Mouse (Mus musculus) kidney, postnatal 0 days (tissue): ENCODE data around the gene Snrnp200. TPM values are rescaled to one million over a fixed set of nuclear protein-coding genes. Genes with fewer than 3 reads are reported as not detected.

Experiments
- ATAC-seq: fragments of 200-750 bp; cut with Nextera tagmentation; replicated peaks from 2 replicates; pipeline ENCODE4 v1.8.0; 2017; ENCODE audit warnings: low read depth, moderate number of reproducible peaks, moderate TSS enrichment, moderate library complexity; ENCODE audit not compliant: low FRiP score
- DNase-seq: peaks from one replicate; pipeline ENCODE4 v3.0.0-alpha.2; 2016; ENCODE audit warnings: low spot score
- H3K27ac ChIP-seq: fragments of 300-500 bp; sonication (generic); 2 replicates; pipeline ENCODE4 v1.5.1; 2014; ENCODE audit warnings: mild to moderate bottlenecking
- H3K27me3 ChIP-seq: fragments of 300-500 bp; sonication (generic); 2 replicates; pipeline ENCODE4 v1.6.1; 2014; ENCODE audit warnings: low read length, mixed read lengths; ENCODE audit not compliant: insufficient read depth
- H3K36me3 ChIP-seq: fragments of 300-500 bp; sonication (generic); 2 replicates; pipeline ENCODE4 v1.6.1; 2014; ENCODE audit warnings: low read length, mixed read lengths; ENCODE audit not compliant: insufficient read depth
- H3K4me1 ChIP-seq: fragments of 300-500 bp; sonication (generic); replicated peaks from 2 replicates; pipeline ENCODE4 v1.6.1; 2014; ENCODE audit warnings: antibody characterized with exemption, low read length, mixed read lengths; ENCODE audit not compliant: insufficient read depth
- H3K4me2 ChIP-seq: fragments of 300-500 bp; sonication (generic); 2 replicates; pipeline ENCODE4 v1.6.1; 2014; ENCODE audit warnings: mild to moderate bottlenecking, low read length, moderate library complexity, mixed read lengths
- H3K4me3 ChIP-seq: fragments of 300-500 bp; sonication (generic); replicated peaks from 2 replicates; pipeline ENCODE4 v1.5.1; 2014; ENCODE audit warnings: low read depth, low read length
- H3K9ac ChIP-seq: fragments of 300-500 bp; sonication (generic); 2 replicates; pipeline ENCODE4 v1.6.1; 2014; ENCODE audit warnings: low read depth, low read length
- H3K9me3 ChIP-seq: fragments of 300-500 bp; sonication (generic); replicated peaks from 2 replicates; pipeline ENCODE4 v1.6.1; 2016; ENCODE audit warnings: low read length, inconsistent platforms, mixed read lengths
- CTCF ChIP-seq: IDR thresholded peaks from 2 replicates; pipeline ENCODE4 v1.5.1; 2016; ENCODE audit warnings: antibody characterized with exemption, low read depth, mild to moderate bottlenecking, moderate library complexity
- WGBS: fragments of 180-500 bp; shearing (Covaris S2); extraction: QIAGEN DNeasy Blood & Tissue Kit; methylation state at CpG from one replicate; pipeline ENCODE4 v1.1.7; 2014; 5-methylcytosine and 5-hydroxymethylcytosine counted together
- polyA plus RNA-seq: library from polyadenylated mRNA; unstranded; fragments of >200 nt; fragmentation: Nextera tagmentation; extraction: Ambion mirVana; gene quantifications from 2 replicates; pipeline ENCODE4 v1.2.1, GENCODE M21; 2015

Snrnp200 gene
- polyA plus RNA-seq, 1 experiment from 2014 or later, result 37.0 TPM

- Histone ChIP-seq H3K4me2 (no peak overlapping the region), H3K4me1 (peaks cover 18% of the 10 kb centered on the region), H3K27me3 (no peaks in the 10 kb centered on the region), H3K36me3 (peaks cover 11% of the 10 kb centered on the region), H3K27ac (peak overlapping the region; percentile 48; the same call in 1 of the 2 replicates), H3K4me3 (no peak overlapping the region), H3K9me3 (no peaks in the 10 kb centered on the region), H3K9ac (0 out of 2 replicates have a peak overlapping the region, but pooled peaks have one; percentile 9)
- WGBS, result 32% methylated on average over 5 of the region's 5 CpGs
- DNase-seq (no peak), ATAC-seq (no peak)
- no peak for TF ChIP-seq CTCF
Measured at GRCm38 (mm10) chr2:127252787-127253186, 44.6 kb downstream of the Snrnp200 start.

GRCm38 (mm10) chr2:127254604-127255134, 46.5 kb downstream of the Snrnp200 start:
- Histone ChIP-seq H3K4me1 (peaks cover 10% of the 10 kb centered on the region), H3K4me3 (no peak overlapping the region), H3K27ac (no peak overlapping the region), H3K4me2 (no peak overlapping the region), H3K27me3 (no peaks in the 10 kb centered on the region), H3K9me3 (no peaks in the 10 kb centered on the region), H3K9ac (no peak overlapping the region), H3K36me3 (peaks cover 25% of the 10 kb centered on the region)
- 81% methylated on average over 3 of the region's 3 CpGs for WGBS
- no peak for ATAC-seq
- no peak for DNase-seq
- no peak for TF ChIP-seq CTCF

GRCm38 (mm10) chr2:127255294-127255693, 47.1 kb downstream of the Snrnp200 start:
- no peaks in the 10 kb centered on the region for H3K9me3 ChIP-seq
- H3K4me2 ChIP-seq, result no peak overlapping the region
- DNase-seq (peak; percentile 19), ATAC-seq (no peak)
- H3K9ac ChIP-seq, result no peak overlapping the region
- peaks cover 10% of the 10 kb centered on the region for H3K4me1 ChIP-seq
- no peak for TF ChIP-seq CTCF
- H3K27ac ChIP-seq, result no peak overlapping the region
- no peak overlapping the region for H3K4me3 ChIP-seq
- no peaks in the 10 kb centered on the region for H3K27me3 ChIP-seq
- whole genome bisulfite sequencing, result 55% methylated on average over 6 of the region's 6 CpGs
- peaks cover 29% of the 10 kb centered on the region for H3K36me3 ChIP-seq

GRCm38 (mm10) chr2:127259340-127259739, 51.2 kb downstream of the Snrnp200 start:
- DNase-seq, result no peak
- WGBS, result 71% methylated on average over 5 of the region's 5 CpGs
- peaks cover 29% of the 10 kb centered on the region for H3K36me3 ChIP-seq

DNA sequence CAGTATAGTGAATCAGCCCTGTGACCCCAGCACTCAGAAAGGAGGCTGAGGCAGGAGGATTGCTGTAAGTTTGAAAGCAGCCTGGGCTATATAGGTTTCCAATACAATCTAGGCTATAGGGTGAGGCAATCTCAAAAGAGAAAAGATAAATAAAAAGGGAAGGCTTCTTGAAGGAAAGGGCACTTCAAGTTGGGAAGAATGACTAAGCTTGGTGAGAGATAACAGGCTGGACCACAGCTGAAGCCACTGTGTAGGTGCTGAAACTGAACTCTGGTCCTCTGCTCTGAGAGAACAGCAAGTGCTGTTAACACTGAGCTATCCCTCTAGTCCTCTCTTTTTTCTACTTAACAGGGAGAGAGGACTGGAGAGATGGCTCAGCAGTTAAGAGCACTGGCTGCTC, 54.3 kb downstream of the Snrnp200 start:
- peaks cover 21% of the 10 kb centered on the region for H3K36me3 ChIP-seq
- no peak overlapping the region for H3K4me2 ChIP-seq
- ATAC-seq (no peak), DNase-seq (no peak)
- H3K27ac ChIP-seq, result no peak overlapping the region
- no peak for TF ChIP-seq CTCF
- no peak overlapping the region for H3K9ac ChIP-seq
- no peak overlapping the region for H3K4me3 ChIP-seq
- no peaks in the 10 kb centered on the region for H3K27me3 ChIP-seq
- no peaks in the 10 kb centered on the region for H3K9me3 ChIP-seq
- H3K4me1 ChIP-seq, result no peaks in the 10 kb centered on the region

More at GRCm38 (mm10) chr2:127259340-127259739, 51.2 kb downstream of the Snrnp200 start:
- no peak for ATAC-seq
- TF ChIP-seq CTCF, result no peak
- H3K4me3 ChIP-seq, result no peak overlapping the region
- H3K4me1 ChIP-seq, result no peaks in the 10 kb centered on the region
- no peak overlapping the region for H3K9ac ChIP-seq
- H3K27me3 ChIP-seq, result no peaks in the 10 kb centered on the region
- H3K27ac ChIP-seq, result no peak overlapping the region
- no peak overlapping the region for H3K4me2 ChIP-seq
- no peaks in the 10 kb centered on the region for H3K9me3 ChIP-seq

DNA sequence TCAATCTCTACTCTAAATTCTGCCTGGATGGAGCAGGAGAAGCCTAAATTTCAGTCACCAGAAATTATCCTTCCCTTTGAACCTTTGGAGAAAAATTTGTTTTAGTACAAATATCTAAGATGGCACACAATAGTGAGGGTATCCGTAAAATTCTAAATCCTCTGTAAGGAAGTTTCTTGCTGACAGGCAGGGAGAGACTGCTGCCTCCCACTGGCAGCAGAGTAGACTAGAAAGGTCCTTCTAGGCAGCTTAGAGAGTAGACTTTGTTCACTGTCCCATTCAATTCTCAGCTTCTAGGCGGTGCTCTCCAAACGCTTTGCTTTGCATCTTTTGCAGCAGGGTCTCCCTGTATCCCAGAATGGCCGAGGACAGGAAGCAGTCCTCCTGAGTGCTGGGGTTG, 59.7 kb downstream of the Snrnp200 start:
- 41% methylated on average over 4 of the region's 4 CpGs for WGBS
- Histone ChIP-seq H3K4me2 (no peak overlapping the region), H3K4me3 (no peak overlapping the region), H3K36me3 (no peaks in the 10 kb centered on the region), H3K9ac (no peak overlapping the region), H3K27me3 (no peaks in the 10 kb centered on the region), H3K9me3 (no peaks in the 10 kb centered on the region), H3K27ac (0 out of 2 replicates have a peak overlapping the region, but pooled peaks have one; percentile 6), H3K4me1 (no peaks in the 10 kb centered on the region; the same call in 1 of the 2 replicates)
- no peak for ATAC-seq
- DNase-seq, result no peak
- TF ChIP-seq CTCF, result peak; percentile 50
